Mouse (Mus musculus) brain, embryonic 14.5 days (tissue): Measurements from ENCODE around the gene Xrra1.

Source experiments
- CTCF ChIP-seq: fragments of 200-500 bp; IDR thresholded peaks from 2 replicates; pipeline ENCODE4 v1.5.1; 2012; ENCODE audit warnings: inconsistent platforms, mild to moderate bottlenecking, moderate library complexity, borderline replicate concordance; ENCODE audit not compliant: insufficient read depth, insufficient read length; ENCODE audit errors: extremely low read depth
- POLR2A ChIP-seq: fragments of 200-500 bp; IDR thresholded peaks from 2 replicates; pipeline ENCODE4 v1.6.1; 2012; ENCODE audit warnings: mild to moderate bottlenecking, inconsistent platforms, borderline replicate concordance; ENCODE audit not compliant: poor library complexity, insufficient read depth, insufficient read length, severe bottlenecking; ENCODE audit errors: extremely low read depth

DNA sequence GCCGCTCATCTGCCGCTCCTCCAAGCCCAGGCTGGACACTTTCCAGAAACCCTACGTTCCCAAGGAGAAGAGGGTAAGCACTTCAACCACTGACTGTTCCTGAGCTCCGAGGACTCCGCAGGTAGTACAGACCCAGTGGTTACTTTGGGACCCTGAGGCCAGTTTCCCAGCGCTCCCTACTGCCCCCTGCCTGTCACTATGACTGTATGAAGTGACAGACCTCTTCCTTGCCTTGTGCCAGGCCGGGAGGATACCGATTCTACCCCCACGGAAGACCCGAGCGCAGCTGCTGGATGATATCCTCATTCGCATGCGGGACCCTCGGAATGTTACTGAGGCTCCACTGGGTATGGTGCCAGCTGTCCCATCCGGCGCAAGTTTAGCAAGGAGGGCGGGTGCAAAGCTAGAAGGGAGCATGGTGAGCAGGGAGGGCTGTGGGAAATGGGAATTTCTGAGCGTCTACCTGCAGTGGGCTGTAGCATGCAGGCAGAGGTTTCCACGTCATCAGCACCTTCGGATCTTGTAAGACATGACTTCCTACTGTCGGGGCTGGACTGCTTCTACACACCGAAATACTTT, 57.9 kb downstream of the Xrra1 start:
- peak; percentile 62 for TF ChIP-seq CTCF
- TF ChIP-seq POLR2A = no peak
